Mouse (Mus musculus): ENCODE data around the gene Gm3402. TPM values are rescaled to one million over a fixed set of nuclear protein-coding genes. Genes with fewer than 3 reads are reported as not detected.
"Not testable (repeated sequence)": the region's sequence is repeated elsewhere in the genome, so short reads cannot be mapped to it uniquely, and the experiment has no call there.

Gm3402 gene
- total RNA-seq (2012; rRNA removed) (not detected in 2 replicates), total RNA-seq (2014; rRNA removed) (not detected in 2 replicates), polyA plus RNA-seq (2012; ENCODE audit: insufficient read length, low read depth) (not detected in 2 replicates)

- H3K4me1 ChIP-seq (ENCODE audit: control insufficient read depth in 1 of 2, insufficient read depth in 2 of 2); H3K4me2 ChIP-seq (ENCODE audit: insufficient read depth, low read depth, poor library complexity, severe bottlenecking); H3K36me3 ChIP-seq (replicated peaks in 1 of 2; ENCODE audit: control insufficient read depth in 1 of 2, insufficient read depth in 1 of 2, low read length in 1 of 2); dilution Hi-C loops (cut with MboI; ENCODE audit: extremely low pct_ligation_motif_present, extremely low pct_unique_long_range_greater_than_20kb, low sequenced_read_pairs); H3K27ac ChIP-seq (ENCODE audit: insufficient read depth, low read depth); DNase-seq (ENCODE audit: extremely low read depth); H3K4me3 ChIP-seq (replicated peaks in 1 of 3; ENCODE audit: low read depth in 2 of 3, low read length in 2 of 3, poor library complexity in 1 of 3); H3K9ac ChIP-seq (ENCODE audit: insufficient read depth, low read depth); H3K79me2 ChIP-seq (replicated peaks; ENCODE audit: control insufficient read depth, extremely low read depth, insufficient read depth, poor library complexity, severe bottlenecking); H3K27me3 ChIP-seq (replicated peaks); H3K9me3 ChIP-seq (replicated peaks; ENCODE audit: low read length); in situ Hi-C loops (cut with MboI; ENCODE audit: low pct_ligation_motif_present, low pct_unique_long_range_greater_than_20kb, low sequenced_read_pairs): not testable (repeated sequence)
These were observed at the start of gene Gm3402 for GRCm38 (mm10) chr5:146513823-146514222. Gene Gm3402, plus strand, starts transcription at chr5:146514123.

GRCm38 (mm10) chr5:146466663-146467062 lies 47.3 kb upstream of the Gm3402 start:
- Histone ChIP-seq H3K4me3 (replicated peaks in 1 of 3; ENCODE audit: low read depth in 2 of 3, low read length in 2 of 3, poor library complexity in 1 of 3) (no peak overlapping the region), H3K79me2 (replicated peaks; ENCODE audit: control insufficient read depth, extremely low read depth, insufficient read depth, poor library complexity, severe bottlenecking) (no peaks in the 10 kb centered on the region), H3K36me3 (replicated peaks in 1 of 2; ENCODE audit: control insufficient read depth in 1 of 2, insufficient read depth in 1 of 2, low read length in 1 of 2) (no peaks in the 10 kb centered on the region), H3K9me3 (replicated peaks; ENCODE audit: low read length) (no peaks in the 10 kb centered on the region), H3K4me2 (ENCODE audit: insufficient read depth, low read depth, poor library complexity, severe bottlenecking) (no peak overlapping the region), H3K27ac (ENCODE audit: insufficient read depth, low read depth) (no peak overlapping the region), H3K27me3 (replicated peaks) (peaks cover 80% of the 10 kb centered on the region), H3K4me1 (ENCODE audit: control insufficient read depth in 1 of 2, insufficient read depth in 2 of 2) (peaks cover 0 to 1% of the 10 kb centered on the region in 2 experiments; a peak in 1 of 4 replicates), H3K9ac (ENCODE audit: insufficient read depth, low read depth) (no peak overlapping the region)
- no peak for DNase-seq (ENCODE audit: extremely low read depth)
- TF ChIP-seq MAFK (IDR thresholded peaks at IDR 0.05; ENCODE audit: insufficient replicate concordance, low read length) (no peak), ZMIZ1 (IDR thresholded peaks at IDR 0.05; ENCODE audit: low read depth, low read length) (no peak), ZKSCAN1 (IDR thresholded peaks at IDR 0.05; ENCODE audit: borderline replicate concordance, low read depth, low read length) (no peak), CTCF (conservative IDR thresholded peaks at IDR 0.05 in 1 of 2, IDR thresholded peaks at IDR 0.05 in 1 of 2; ENCODE audit: low read depth in 2 of 2, low read length in 2 of 2) (no peak), JUND (conservative IDR thresholded peaks at IDR 0.05; ENCODE audit: low read depth, low read length) (no peak), PAX5 (IDR thresholded peaks at IDR 0.05; ENCODE audit: low read length) (no peak)
- dilution Hi-C loops (cut with MboI; ENCODE audit: extremely low pct_ligation_motif_present, extremely low pct_unique_long_range_greater_than_20kb, low sequenced_read_pairs) (no loop called here), in situ Hi-C loops (cut with MboI; ENCODE audit: low pct_ligation_motif_present, low pct_unique_long_range_greater_than_20kb, low sequenced_read_pairs) (loop anchor here (25.0 kb wide), 1 partner anchor 279 kb away; the partner anchor contains the start of gene 1700001J03Rik)

- Histone ChIP-seq H3K36me3 (replicated peaks in 1 of 2; ENCODE audit: control insufficient read depth in 1 of 2, insufficient read depth in 1 of 2, low read length in 1 of 2) (no peaks in the 10 kb centered on the region), H3K4me2 (ENCODE audit: insufficient read depth, low read depth, poor library complexity, severe bottlenecking) (no peak overlapping the region), H3K79me2 (replicated peaks; ENCODE audit: control insufficient read depth, extremely low read depth, insufficient read depth, poor library complexity, severe bottlenecking) (no peaks in the 10 kb centered on the region), H3K27me3 (replicated peaks) (peaks cover 73% of the 10 kb centered on the region), H3K27ac (ENCODE audit: insufficient read depth, low read depth) (no peak overlapping the region), H3K4me3 (replicated peaks in 1 of 3; ENCODE audit: low read depth in 2 of 3, low read length in 2 of 3, poor library complexity in 1 of 3) (no peak overlapping the region), H3K9ac (ENCODE audit: insufficient read depth, low read depth) (no peak overlapping the region), H3K9me3 (replicated peaks; ENCODE audit: low read length) (no peaks in the 10 kb centered on the region), H3K4me1 (ENCODE audit: control insufficient read depth in 1 of 2, insufficient read depth in 2 of 2) (peaks cover 2% of the 10 kb centered on the region in 2 experiments; a peak in 2 of 4 replicates)
- DNase-seq (ENCODE audit: extremely low read depth) = no peak
- dilution Hi-C loops (cut with MboI; ENCODE audit: extremely low pct_ligation_motif_present, extremely low pct_unique_long_range_greater_than_20kb, low sequenced_read_pairs) (no loop called here), in situ Hi-C loops (cut with MboI; ENCODE audit: low pct_ligation_motif_present, low pct_unique_long_range_greater_than_20kb, low sequenced_read_pairs) (loop anchor here (25.0 kb wide), 1 partner anchor 281 kb away; the partner anchor contains the start of gene 1700001J03Rik)
- TF ChIP-seq BHLHE40 (IDR thresholded peaks at IDR 0.05; ENCODE audit: low read depth, low read length) (no peak), MYC (IDR thresholded peaks at IDR 0.05; ENCODE audit: low read depth, low read length) (no peak)
These were observed 45.6 kb upstream of the Gm3402 start for GRCm38 (mm10) chr5:146468311-146468710.
